Mouse (Mus musculus): ENCODE results near the gene Taar7d. TPM values are rescaled to one million over a fixed set of nuclear protein-coding genes. Genes with fewer than 3 reads are reported as not detected.
"Not testable (repeated sequence)": the region's sequence is repeated elsewhere in the genome, so short reads cannot be mapped to it uniquely, and the experiment has no call there.

The Taar7d gene
- polyA plus RNA-seq, 1 experiment from 2014 or later: not detected

GRCm38 (mm10) chr10:24008143-24008542 lies 18.9 kb upstream of the Taar7d start:
- H3K27ac ChIP-seq (ENCODE audit: low read depth, low read length): no peak overlapping the region
- no peaks in the 10 kb centered on the region for H3K4me1 ChIP-seq (ENCODE audit: control insufficient read depth, insufficient read depth, low read depth, low read length)
- no peak overlapping the region for H3K9ac ChIP-seq (ENCODE audit: low read depth, low read length)
- no peaks in the 10 kb centered on the region for H3K9me3 ChIP-seq (ENCODE audit: control insufficient read depth, low read length)
- 95% methylated on average over 1 of the region's 1 CpGs for WGBS
- H3K4me2 ChIP-seq (ENCODE audit: low read length): no peak overlapping the region
- H3K36me3 ChIP-seq (ENCODE audit: control insufficient read depth, insufficient read depth, low read length): no peaks in the 10 kb centered on the region
- H3K4me3 ChIP-seq (ENCODE audit: low read length): no peak overlapping the region
- ATAC-seq: no peak
- H3K27me3 ChIP-seq (replicated peaks; ENCODE audit: control insufficient read depth, insufficient read depth, low read length): no peaks in the 10 kb centered on the region

GRCm38 (mm10) chr10:24031347-24031746 lies 4.3 kb downstream of the Taar7d start:
- Histone ChIP-seq H3K4me2 (ENCODE audit: low read length) (no peak overlapping the region), H3K27me3 (replicated peaks; ENCODE audit: control insufficient read depth, insufficient read depth, low read length) (no peaks in the 10 kb centered on the region), H3K27ac (ENCODE audit: low read depth, low read length) (no peak overlapping the region), H3K9ac (ENCODE audit: low read depth, low read length) (no peak overlapping the region), H3K4me1 (ENCODE audit: control insufficient read depth, insufficient read depth, low read depth, low read length) (no peaks in the 10 kb centered on the region), H3K9me3 (ENCODE audit: control insufficient read depth, low read length) (no peaks in the 10 kb centered on the region), H3K4me3 (ENCODE audit: low read length) (no peak overlapping the region), H3K36me3 (ENCODE audit: control insufficient read depth, insufficient read depth, low read length) (no peaks in the 10 kb centered on the region)
- ATAC-seq: no peak

DNA sequence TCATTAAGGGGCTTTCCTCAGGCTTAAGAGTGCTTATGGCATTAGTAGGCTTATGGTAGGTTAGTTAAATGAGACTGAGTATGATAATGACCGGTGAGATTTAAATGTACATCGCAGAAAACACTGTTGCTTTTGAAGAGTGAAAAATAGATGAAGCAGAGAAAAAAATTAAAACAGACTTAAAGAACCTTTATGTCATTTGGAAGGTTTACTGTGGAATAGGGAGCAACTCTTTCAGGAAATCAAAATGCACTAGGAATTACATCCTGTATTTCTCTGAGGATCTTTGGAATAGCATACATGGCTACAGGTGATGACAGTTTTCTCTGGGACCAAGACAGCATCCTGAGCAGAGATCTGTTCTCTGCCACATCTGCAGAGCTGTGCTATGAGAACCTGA lies 10.3 kb downstream of the Taar7d start, which contains the start of gene Taar7e:
Gene Taar7e, plus strand, starts transcription at position 301 of the 400 bp plus-strand sequence.
- Histone ChIP-seq H3K9me3 (ENCODE audit: control insufficient read depth, low read length) (no peaks in the 10 kb centered on the region), H3K27me3 (replicated peaks; ENCODE audit: control insufficient read depth, insufficient read depth, low read length) (no peaks in the 10 kb centered on the region), H3K9ac (ENCODE audit: low read depth, low read length) (no peak within 1 kb of the TSS), H3K4me2 (ENCODE audit: low read length) (no peak within 1 kb of the TSS), H3K4me3 (ENCODE audit: low read length) (no peak within 1 kb of the TSS), H3K36me3 (ENCODE audit: control insufficient read depth, insufficient read depth, low read length) (no peaks in the 10 kb centered on the region), H3K4me1 (ENCODE audit: control insufficient read depth, insufficient read depth, low read depth, low read length) (no peaks in the 10 kb centered on the region), H3K27ac (ENCODE audit: low read depth, low read length) (no peak within 1 kb of the TSS)
- 92% methylated on average over 2 of the region's 2 CpGs for WGBS
- ATAC-seq: no peak

GRCm38 (mm10) chr10:24040120-24040869 lies 13.3 kb downstream of the Taar7d start:
- H3K27ac ChIP-seq (ENCODE audit: low read depth, low read length): no peak overlapping the region
- no peaks in the 10 kb centered on the region for H3K36me3 ChIP-seq (ENCODE audit: control insufficient read depth, insufficient read depth, low read length)
- no peaks in the 10 kb centered on the region for H3K4me1 ChIP-seq (ENCODE audit: control insufficient read depth, insufficient read depth, low read depth, low read length)
- no peak overlapping the region for H3K4me3 ChIP-seq (ENCODE audit: low read length)
- H3K4me2 ChIP-seq (ENCODE audit: low read length): no peak overlapping the region
- 75% methylated on average over 2 of the region's 2 CpGs for WGBS
- H3K9me3 ChIP-seq (ENCODE audit: control insufficient read depth, low read length): no peaks in the 10 kb centered on the region
- no peak for ATAC-seq
- H3K9ac ChIP-seq (ENCODE audit: low read depth, low read length): no peak overlapping the region
- no peaks in the 10 kb centered on the region for H3K27me3 ChIP-seq (replicated peaks; ENCODE audit: control insufficient read depth, insufficient read depth, low read length)

DNA sequence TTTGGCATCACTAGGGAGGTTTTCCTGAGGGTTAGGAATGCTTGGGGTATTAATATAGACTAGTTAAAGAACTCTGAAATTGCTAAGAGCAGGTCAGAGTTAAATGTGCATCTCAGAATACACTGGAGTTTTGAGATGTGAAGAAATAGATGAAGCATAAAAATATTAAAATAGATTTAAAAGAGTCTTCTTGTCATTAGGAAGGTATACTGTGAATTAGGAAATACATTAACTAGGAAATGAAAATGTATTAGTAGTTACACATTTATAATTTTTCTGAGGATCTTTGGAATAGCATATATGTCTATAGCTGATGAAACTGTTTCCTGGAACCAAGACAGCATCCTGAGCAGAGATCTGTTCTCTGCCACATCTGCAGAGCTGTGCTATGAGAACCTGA lies 22.2 kb downstream of the Taar7d start, which contains the start of gene Taar7f:
Gene Taar7f, plus strand, starts transcription at position 301 of the 400 bp plus-strand sequence.
- Histone ChIP-seq H3K9ac (ENCODE audit: low read depth, low read length) (no peak within 1 kb of the TSS), H3K4me3 (ENCODE audit: low read length) (no peak within 1 kb of the TSS), H3K4me1 (ENCODE audit: control insufficient read depth, insufficient read depth, low read depth, low read length) (no peaks in the 10 kb centered on the region), H3K27ac (ENCODE audit: low read depth, low read length) (no peak within 1 kb of the TSS), H3K9me3 (ENCODE audit: control insufficient read depth, low read length) (no peaks in the 10 kb centered on the region), H3K27me3 (replicated peaks; ENCODE audit: control insufficient read depth, insufficient read depth, low read length) (no peaks in the 10 kb centered on the region), H3K36me3 (ENCODE audit: control insufficient read depth, insufficient read depth, low read length) (no peaks in the 10 kb centered on the region), H3K4me2 (ENCODE audit: low read length) (no peak within 1 kb of the TSS)
- no peak for ATAC-seq

- Histone ChIP-seq H3K4me3 (ENCODE audit: low read length) (no peak overlapping the region), H3K27ac (ENCODE audit: low read depth, low read length) (no peak overlapping the region), H3K27me3 (replicated peaks; ENCODE audit: control insufficient read depth, insufficient read depth, low read length) (no peaks in the 10 kb centered on the region), H3K4me1 (ENCODE audit: control insufficient read depth, insufficient read depth, low read depth, low read length) (no peaks in the 10 kb centered on the region), H3K36me3 (ENCODE audit: control insufficient read depth, insufficient read depth, low read length) (no peaks in the 10 kb centered on the region), H3K9me3 (ENCODE audit: control insufficient read depth, low read length) (no peaks in the 10 kb centered on the region), H3K4me2 (ENCODE audit: low read length) (no peak overlapping the region), H3K9ac (ENCODE audit: low read depth, low read length) (no peak overlapping the region)
- 83% methylated on average over 5 of the region's 5 CpGs for WGBS
- no peak for ATAC-seq
These were observed 25.0 kb downstream of the Taar7d start for GRCm38 (mm10) chr10:24052039-24052438.

DNA sequence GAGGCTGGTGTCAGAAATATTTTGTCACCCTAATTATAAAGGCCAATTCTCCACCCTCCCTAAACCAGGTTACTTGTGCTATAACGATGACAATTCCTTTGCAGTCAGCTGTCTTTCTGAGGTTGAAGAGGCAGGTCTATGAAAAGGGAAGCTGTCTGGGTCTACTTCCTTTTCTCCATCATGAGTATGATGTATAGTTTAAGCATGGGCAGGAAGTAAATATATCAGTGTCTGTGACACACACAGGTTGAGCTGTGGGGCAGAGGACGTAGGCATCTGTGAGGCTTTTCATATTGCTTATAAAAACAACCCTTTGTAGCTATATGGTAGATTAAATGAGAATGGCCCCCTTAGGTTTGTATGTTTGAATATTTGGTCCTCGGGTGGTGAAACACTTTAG lies 32.0 kb downstream of the Taar7d start:
- Histone ChIP-seq H3K27me3 (replicated peaks; ENCODE audit: control insufficient read depth, insufficient read depth, low read length) (no peaks in the 10 kb centered on the region), H3K4me2 (ENCODE audit: low read length) (no peak overlapping the region), H3K9me3 (ENCODE audit: control insufficient read depth, low read length) (no peaks in the 10 kb centered on the region), H3K36me3 (ENCODE audit: control insufficient read depth, insufficient read depth, low read length) (no peaks in the 10 kb centered on the region), H3K9ac (ENCODE audit: low read depth, low read length) (no peak overlapping the region), H3K4me3 (ENCODE audit: low read length) (no peak overlapping the region), H3K4me1 (ENCODE audit: control insufficient read depth, insufficient read depth, low read depth, low read length) (no peaks in the 10 kb centered on the region), H3K27ac (ENCODE audit: low read depth, low read length) (no peak overlapping the region)
- 87% methylated on average over 3 of the region's 3 CpGs for WGBS
- no peak for ATAC-seq

- WGBS: 47% methylated on average over 2 of the region's 2 CpGs
- H3K9ac ChIP-seq (ENCODE audit: low read depth, low read length); H3K9me3 ChIP-seq (ENCODE audit: control insufficient read depth, low read length); H3K4me1 ChIP-seq (ENCODE audit: control insufficient read depth, insufficient read depth, low read depth, low read length); H3K4me2 ChIP-seq (ENCODE audit: low read length); H3K27me3 ChIP-seq (replicated peaks; ENCODE audit: control insufficient read depth, insufficient read depth, low read length); H3K36me3 ChIP-seq (ENCODE audit: control insufficient read depth, insufficient read depth, low read length); H3K4me3 ChIP-seq (ENCODE audit: low read length); H3K27ac ChIP-seq (ENCODE audit: low read depth, low read length); ATAC-seq: not testable (repeated sequence)
These were observed 47.7 kb downstream of the Taar7d start for GRCm38 (mm10) chr10:24074751-24075150.

- H3K27ac ChIP-seq (ENCODE audit: low read depth, low read length); H3K27me3 ChIP-seq (replicated peaks; ENCODE audit: control insufficient read depth, insufficient read depth, low read length); H3K4me1 ChIP-seq (ENCODE audit: control insufficient read depth, insufficient read depth, low read depth, low read length); H3K36me3 ChIP-seq (ENCODE audit: control insufficient read depth, insufficient read depth, low read length); H3K9me3 ChIP-seq (ENCODE audit: control insufficient read depth, low read length); H3K4me3 ChIP-seq (ENCODE audit: low read length); ATAC-seq; H3K4me2 ChIP-seq (ENCODE audit: low read length); H3K9ac ChIP-seq (ENCODE audit: low read depth, low read length): not testable (repeated sequence)
- WGBS: 88% methylated on average over 2 of the region's 4 CpGs
These were observed 49.2 kb downstream of the Taar7d start, which contains the start of gene Taar8a for GRCm38 (mm10) chr10:24076200-24076599. Gene Taar8a (plus strand): TSS chr10:24076500.

Measured in hindbrain, embryonic 16.5 days (tissue).